In the genomic region with DNA sequence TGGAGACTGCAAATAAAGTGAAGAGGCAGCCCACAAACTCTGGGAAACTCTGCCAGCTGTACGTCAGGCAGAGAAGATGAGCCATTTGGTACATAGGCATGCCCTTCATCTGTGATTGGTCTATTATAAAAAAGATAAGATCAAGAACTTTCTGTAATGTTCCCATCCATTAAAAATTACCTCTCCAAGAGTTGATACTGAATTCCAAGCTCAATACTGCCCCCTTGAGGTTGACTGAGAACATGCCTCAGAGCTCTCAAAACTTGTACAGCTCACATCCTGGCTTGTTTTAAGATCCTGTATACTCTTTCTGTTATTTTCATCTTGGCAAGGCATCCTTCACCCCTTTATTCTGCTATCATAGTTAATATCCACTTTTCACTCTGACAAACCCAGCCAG, we compare ENCODE assay signal across 9 mouse cellular contexts. TPM values are rescaled to one million over a fixed set of nuclear protein-coding genes. Genes with fewer than 3 reads are reported as not detected.
DNase-seq lines count a peak whose midpoint lies in the region; ATAC-seq lines count a peak whose summit lies in the region.
"Had no signal": no experiment of that assay in that cellular context is flagged by ENCODE, and none has a peak within 500 bp of the region (broad histone marks: within the 10 kb centered on the region; RNA-seq: fewer than 3 reads in every experiment).

No protein-coding gene starts in this region.

- WGBS in midbrain, embryonic 14.5 days, result 64% methylated on average over 1 of the region's 1 CpGs
- 57% methylated on average over 1 of the region's 1 CpGs for WGBS in midbrain, embryonic 13.5 days
- 43% methylated on average over 1 of the region's 1 CpGs for WGBS in intestine, embryonic 15.5 days

- H3K36me3 ChIP-seq in midbrain, embryonic 14.5 days (ENCODE audit: control insufficient read depth, insufficient read depth, low read length), result no peaks in the 10 kb centered on the region
- H3K36me3 ChIP-seq in midbrain, embryonic 13.5 days, result no peaks in the 10 kb centered on the region
- no peaks in the 10 kb centered on the region for H3K36me3 ChIP-seq in intestine, embryonic 15.5 days

- no peaks in the 10 kb centered on the region for H3K27me3 ChIP-seq in midbrain, embryonic 14.5 days (ENCODE audit: control insufficient read depth, insufficient read depth, low read length)
- H3K27me3 ChIP-seq in midbrain, embryonic 13.5 days, result no peaks in the 10 kb centered on the region
- H3K27me3 ChIP-seq in intestine, embryonic 15.5 days (replicated peaks), result no peaks in the 10 kb centered on the region

- intact Hi-C loops in gastrocnemius, postnatal 14 days (cut with DNase I; ENCODE audit: low total_unique reads), result no loop called here

- ATAC-seq in midbrain, embryonic 14.5 days (ENCODE audit: low FRiP score, low TSS enrichment), result no peak
- ATAC-seq in midbrain, embryonic 13.5 days, result no peak
- ATAC-seq in intestine, embryonic 15.5 days, result 0 out of 2 replicates have a peak, but pooled peaks have one; percentile 31

- H3K4me3 ChIP-seq in midbrain, embryonic 14.5 days (replicated peaks; ENCODE audit: low read depth, low read length), result no peak overlapping the region
- H3K4me3 ChIP-seq in midbrain, embryonic 13.5 days (replicated peaks), result no peak overlapping the region
- H3K4me3 ChIP-seq in intestine, embryonic 15.5 days (replicated peaks), result no peak overlapping the region

- no peak overlapping the region for H3K27ac ChIP-seq in midbrain, embryonic 14.5 days (replicated peaks; ENCODE audit: low read depth, low read length)
- no peak overlapping the region for H3K27ac ChIP-seq in midbrain, embryonic 13.5 days
- no peak overlapping the region for H3K27ac ChIP-seq in intestine, embryonic 15.5 days

- H3K9ac ChIP-seq in midbrain, embryonic 14.5 days (replicated peaks; ENCODE audit: low read length), result no peak overlapping the region
- H3K9ac ChIP-seq in midbrain, embryonic 13.5 days (replicated peaks), result no peak overlapping the region
- no peak overlapping the region for H3K9ac ChIP-seq in intestine, embryonic 15.5 days

- H3K4me2 ChIP-seq in midbrain, embryonic 14.5 days (ENCODE audit: low read length), result no peak overlapping the region
- no peak overlapping the region for H3K4me2 ChIP-seq in midbrain, embryonic 13.5 days (replicated peaks)
- no peak overlapping the region for H3K4me2 ChIP-seq in intestine, embryonic 15.5 days (replicated peaks)

- no peaks in the 10 kb centered on the region for H3K9me3 ChIP-seq in midbrain, embryonic 14.5 days (ENCODE audit: control insufficient read depth, low read length)
- no peaks in the 10 kb centered on the region for H3K9me3 ChIP-seq in midbrain, embryonic 13.5 days
- no peaks in the 10 kb centered on the region for H3K9me3 ChIP-seq in intestine, embryonic 15.5 days

- peak; percentile 1 for DNase-seq in gastrocnemius, adult 18-20 months (ENCODE audit: low spot score)
- no peak for DNase-seq in gastrocnemius, postnatal 14 days
- DNase-seq in midbrain, embryonic 14.5 days, result peak; percentile 74
- DNase-seq in WW6 (ENCODE audit: low read depth, low spot score), result peak; percentile 11
- DNase-seq in retina, postnatal 7 days (ENCODE audit: low read depth, low spot score), result peak; percentile 9
- no peak for DNase-seq in kidney, adult 18-20 months

- H3K4me1 ChIP-seq in midbrain, embryonic 14.5 days (ENCODE audit: control insufficient read depth, insufficient read depth, low read length), result no peaks in the 10 kb centered on the region
- H3K4me1 ChIP-seq in midbrain, embryonic 13.5 days (replicated peaks), result no peaks in the 10 kb centered on the region
- H3K4me1 ChIP-seq in intestine, embryonic 15.5 days (replicated peaks), result no peaks in the 10 kb centered on the region

RNA-seq across cellular contexts. Expression of gene Hbb-bt, which starts 6.9 kb away (rescaled TPM):
- total RNA-seq in gastrocnemius, adult 18-20 months (2021), result 10 to 100 TPM; 28.0 to 32.7 TPM
- total RNA-seq in gastrocnemius, postnatal 14 days (2021), result 100 to 1,000 TPM; 114 to 127 TPM
- polyA plus RNA-seq in midbrain, embryonic 14.5 days (2014; fragmentation: Nextera tagmentation; extraction: Ambion mirVana), result 856 and 1,369 TPM in 2 replicates
- polyA plus RNA-seq in midbrain, embryonic 13.5 days (2015; fragmentation: Nextera tagmentation; extraction: Ambion mirVana), result 1,031 and 1,160 TPM in 2 replicates
- polyA plus RNA-seq in intestine, embryonic 15.5 days (2015; fragmentation: Nextera tagmentation; extraction: Ambion mirVana), result 2,721 and 2,775 TPM in 2 replicates

RNA-seq across cellular contexts. Expression of gene Olfr67, which starts 15.2 kb away (rescaled TPM):
- total RNA-seq in gastrocnemius, adult 18-20 months (2021), result not detected
- total RNA-seq in gastrocnemius, postnatal 14 days (2021), result not detected
- not detected in 2 replicates for polyA plus RNA-seq in midbrain, embryonic 14.5 days (2014; fragmentation: Nextera tagmentation; extraction: Ambion mirVana)
- not detected in 2 replicates for polyA plus RNA-seq in midbrain, embryonic 13.5 days (2015; fragmentation: Nextera tagmentation; extraction: Ambion mirVana)
- polyA plus RNA-seq in intestine, embryonic 15.5 days (2015; fragmentation: Nextera tagmentation; extraction: Ambion mirVana), result not detected in 2 replicates
- total RNA-seq: layer of hippocampus, postnatal 25 days had no signal

RNA-seq across cellular contexts. Expression of gene Hbb-bs, which starts 21.0 kb away (rescaled TPM):
- total RNA-seq in gastrocnemius, adult 18-20 months (2021), result 100 to 1,000 TPM; 317 to 407 TPM
- 1,000 to 10,000 TPM; 1,097 to 1,122 TPM for total RNA-seq in gastrocnemius, postnatal 14 days (2021)
- 2,393 and 3,364 TPM in 2 replicates for polyA plus RNA-seq in midbrain, embryonic 14.5 days (2014; fragmentation: Nextera tagmentation; extraction: Ambion mirVana)
- 2,098 and 2,335 TPM in 2 replicates for polyA plus RNA-seq in midbrain, embryonic 13.5 days (2015; fragmentation: Nextera tagmentation; extraction: Ambion mirVana)
- 7,434 and 7,479 TPM in 2 replicates for polyA plus RNA-seq in intestine, embryonic 15.5 days (2015; fragmentation: Nextera tagmentation; extraction: Ambion mirVana)

RNA-seq across cellular contexts. Expression of gene Olfr68, which starts 27.4 kb away (rescaled TPM):
- not detected for total RNA-seq in gastrocnemius, adult 18-20 months (2021)
- not detected for total RNA-seq in gastrocnemius, postnatal 14 days (2021)
- polyA plus RNA-seq in midbrain, embryonic 14.5 days (2014; fragmentation: Nextera tagmentation; extraction: Ambion mirVana), result not detected in 2 replicates
- polyA plus RNA-seq in midbrain, embryonic 13.5 days (2015; fragmentation: Nextera tagmentation; extraction: Ambion mirVana), result not detected in 2 replicates
- not detected in 2 replicates for polyA plus RNA-seq in intestine, embryonic 15.5 days (2015; fragmentation: Nextera tagmentation; extraction: Ambion mirVana)
- total RNA-seq: layer of hippocampus, postnatal 25 days had no signal

RNA-seq across cellular contexts. Expression of gene Hbb-bh2, which starts 33.5 kb away (rescaled TPM):
- total RNA-seq in gastrocnemius, adult 18-20 months (2021), result not detected
- not detected for total RNA-seq in gastrocnemius, postnatal 14 days (2021)
- polyA plus RNA-seq in midbrain, embryonic 14.5 days (2014; fragmentation: Nextera tagmentation; extraction: Ambion mirVana), result not detected in 2 replicates
- polyA plus RNA-seq in midbrain, embryonic 13.5 days (2015; fragmentation: Nextera tagmentation; extraction: Ambion mirVana), result not detected in 2 replicates
- not detected in 2 replicates for polyA plus RNA-seq in intestine, embryonic 15.5 days (2015; fragmentation: Nextera tagmentation; extraction: Ambion mirVana)
- total RNA-seq: layer of hippocampus, postnatal 25 days had no signal

Comparison
In these comparisons a context has a peak if more than half of its experiments do, and no peak if none do; other contexts are left out.
1. DNase-seq: peak in gastrocnemius, adult 18-20 months (single experiment), midbrain, embryonic 14.5 days (single experiment), WW6 (single experiment) and retina, postnatal 7 days (single experiment); none in gastrocnemius, postnatal 14 days (single experiment) and kidney, adult 18-20 months (single experiment).